Mouse (Mus musculus) mesoderm, embryonic 11.5 days (tissue): ENCODE data around the gene Cacna1c.
A peak's percentile ranks its signal among the peaks of the same experiment; 100 is the strongest.

Experiments used
- DNase-seq: peaks from one replicate; pipeline ENCODE4 v3.0.0-alpha.2; 2012; ENCODE audit warnings: low read depth, low spot score

The Cacna1c gene

GRCm38 (mm10) chr6:119196382-119197305, at the start of gene Cacna1c:
TSS of gene Cacna1c (minus strand) at chr6:119196418.
- no peak for DNase-seq

GRCm38 (mm10) chr6:119240871-119241705, 44.9 kb upstream of the Cacna1c start:
- DNase-seq: no peak

GRCm38 (mm10) chr6:119240256-119240655, 44.0 kb upstream of the Cacna1c start:
- no peak for DNase-seq

GRCm38 (mm10) chr6:119239341-119240005, 43.3 kb upstream of the Cacna1c start:
- no peak for DNase-seq

- no peak for DNase-seq
Measured at GRCm38 (mm10) chr6:119237427-119237989, 41.3 kb upstream of the Cacna1c start.

GRCm38 (mm10) chr6:119236241-119236640, 40.0 kb upstream of the Cacna1c start, which contains the start of gene Cacna2d4:
TSS of gene Cacna2d4 (plus strand) at chr6:119236526.
- DNase-seq: no peak

GRCm38 (mm10) chr6:119235441-119235840, 39.2 kb upstream of the Cacna1c start:
- no peak for DNase-seq

GRCm38 (mm10) chr6:119233066-119233465, 36.8 kb upstream of the Cacna1c start:
- peak; percentile 66 for DNase-seq

- DNase-seq: no peak
Measured at GRCm38 (mm10) chr6:119228861-119229603, 32.8 kb upstream of the Cacna1c start.

- DNase-seq: no peak
Measured at GRCm38 (mm10) chr6:119227001-119227400, 30.8 kb upstream of the Cacna1c start.

- no peak for DNase-seq
Measured at GRCm38 (mm10) chr6:119225731-119226130, 29.5 kb upstream of the Cacna1c start.

GRCm38 (mm10) chr6:119225226-119225625, 29.0 kb upstream of the Cacna1c start:
- no peak for DNase-seq

GRCm38 (mm10) chr6:119224451-119225195, 28.4 kb upstream of the Cacna1c start:
- no peak for DNase-seq

- peak; percentile 75 for DNase-seq
Measured at GRCm38 (mm10) chr6:119220297-119220696, 24.1 kb upstream of the Cacna1c start.

- DNase-seq: no peak
Measured at GRCm38 (mm10) chr6:119219237-119219870, 23.1 kb upstream of the Cacna1c start.

- DNase-seq: no peak
Measured at GRCm38 (mm10) chr6:119218591-119218990, 22.4 kb upstream of the Cacna1c start.

- DNase-seq: no peak
Measured at GRCm38 (mm10) chr6:119217661-119218060, 21.4 kb upstream of the Cacna1c start.

GRCm38 (mm10) chr6:119215040-119215613, 18.9 kb upstream of the Cacna1c start:
- DNase-seq: no peak

- no peak for DNase-seq
Measured at GRCm38 (mm10) chr6:119214190-119214589, 18.0 kb upstream of the Cacna1c start.
